Mouse (Mus musculus) MEL (cell line): ENCODE measurements around the gene Sec22b. TPM values are rescaled to one million over a fixed set of nuclear protein-coding genes. Genes with fewer than 3 reads are reported as not detected.

Experiments
- DNase-seq: peaks from one replicate; pipeline ENCODE4 v3.0.0; 2011; ENCODE audit warnings: low read depth, low spot score
- H3K27ac ChIP-seq: 2 replicates; pipeline ENCODE4 v1.5.1; 2012; ENCODE audit warnings: low read depth, mild to moderate bottlenecking, control low read depth, low read length, moderate library complexity; ENCODE audit not compliant: control insufficient read depth
- H3K27me3 ChIP-seq, 2 experiments: fragments of 150-350 bp in 1 of 2; sonication (generic) in 1 of 2; 2 replicates each; pipeline ENCODE4 v1.6.1; 2012; ENCODE audit warnings: low read length in 2 of 2, mild to moderate bottlenecking in 2 of 2, improper control_type of control experiment in 1 of 2, moderate library complexity in 1 of 2; ENCODE audit not compliant: insufficient read depth in 2 of 2, control insufficient read depth in 1 of 2
- H3K36me3 ChIP-seq, 2 experiments: 2 replicates each; pipeline ENCODE4 v1.6.1; 2012 to 2014; ENCODE audit warnings: low read length in 2 of 2, improper control_type of control experiment in 1 of 2, inconsistent platforms in 1 of 2, mild to moderate bottlenecking in 1 of 2; ENCODE audit not compliant: insufficient read depth in 2 of 2, control insufficient read depth in 1 of 2
- H3K4me1 ChIP-seq, 2 experiments: fragments of 150-350 bp in 1 of 2; sonication (generic) in 1 of 2; 2 replicates each; pipeline ENCODE4 v1.6.1; 2012; ENCODE audit warnings: low read length in 2 of 2, improper control_type of control experiment in 1 of 2, mild to moderate bottlenecking in 1 of 2; ENCODE audit not compliant: insufficient read depth in 2 of 2, control insufficient read depth in 1 of 2
- H3K4me3 ChIP-seq, 2 experiments: fragments of 150-350 bp in 1 of 2; sonication (generic) in 1 of 2; 2 replicates each; pipeline ENCODE4 v1.5.1; 2012; ENCODE audit warnings: low read depth in 2 of 2, low read length in 2 of 2, mild to moderate bottlenecking in 2 of 2, moderate library complexity in 2 of 2, control low read depth in 1 of 2, improper control_type of control experiment in 1 of 2; ENCODE audit not compliant: control insufficient read depth in 1 of 2, insufficient read depth in 1 of 2
- H3K79me2 ChIP-seq: 2 replicates; pipeline ENCODE4 v1.6.1; 2012; ENCODE audit warnings: mild to moderate bottlenecking, low read length, moderate library complexity; ENCODE audit not compliant: control insufficient read depth, poor library complexity, insufficient read depth
- H3K9ac ChIP-seq: 2 replicates; pipeline ENCODE4 v1.6.1; 2012; ENCODE audit warnings: low read depth, mild to moderate bottlenecking, control low read depth, low read length, moderate library complexity; ENCODE audit not compliant: control insufficient read depth, poor library complexity, severe bottlenecking
- H3K9me3 ChIP-seq: fragments of 150-350 bp; sonication (generic); replicated peaks from 2 replicates; pipeline ENCODE4 v1.6.1; 2012; ENCODE audit warnings: mild to moderate bottlenecking, low read length, improper control_type of control experiment, moderate library complexity; ENCODE audit not compliant: insufficient read depth
- BHLHE40 ChIP-seq: IDR thresholded peaks from 2 replicates; pipeline ENCODE4 v1.6.1; 2012; ENCODE audit warnings: low read depth, mild to moderate bottlenecking, inconsistent platforms, low read length, improper control_type of control experiment, borderline replicate concordance
- CTCF ChIP-seq, 3 experiments: IDR thresholded peaks in 2 of 3; conservative IDR thresholded peaks in 1 of 3; 2 replicates each; pipeline ENCODE4 v1.5.1; 2011 to 2012; ENCODE audit warnings: low read length in 3 of 3, low read depth in 2 of 3, mild to moderate bottlenecking in 2 of 3, improper control_type of control experiment in 1 of 3, inconsistent platforms in 1 of 3, mixed read lengths in 1 of 3, moderate library complexity in 1 of 3; ENCODE audit not compliant: control insufficient read depth in 1 of 3, insufficient read depth in 1 of 3, poor library complexity in 1 of 3, severe bottlenecking in 1 of 3
- ETS1 ChIP-seq: IDR thresholded peaks from 2 replicates; pipeline ENCODE4 v1.6.1; 2012; ENCODE audit warnings: low read depth, mild to moderate bottlenecking, inconsistent platforms, low read length, improper control_type of control experiment, moderate library complexity
- HCFC1 ChIP-seq: IDR thresholded peaks from 2 replicates; pipeline ENCODE4 v1.6.1; 2012; ENCODE audit warnings: low read depth, mild to moderate bottlenecking, inconsistent platforms, low read length, improper control_type of control experiment, moderate library complexity
- JUND ChIP-seq: IDR thresholded peaks from 2 replicates; pipeline ENCODE4 v1.6.1; 2011; ENCODE audit warnings: low read depth, mild to moderate bottlenecking, improper control_type of control experiment, low read length
- KAT2A ChIP-seq: conservative IDR thresholded peaks from 2 replicates; pipeline ENCODE4 v1.6.1; 2012; ENCODE audit warnings: low read depth, low read length, improper control_type of control experiment, inconsistent platforms
- MEF2A ChIP-seq: IDR thresholded peaks from 2 replicates; pipeline ENCODE4 v1.6.1; 2014; ENCODE audit warnings: low read depth, mild to moderate bottlenecking, inconsistent platforms, low read length, improper control_type of control experiment; ENCODE audit not compliant: poor library complexity, insufficient replicate concordance, severe bottlenecking; ENCODE audit errors: extremely low read depth
- MXI1 ChIP-seq: IDR thresholded peaks from 2 replicates; pipeline ENCODE4 v1.6.1; 2011; ENCODE audit warnings: mild to moderate bottlenecking, low read depth, low read length, improper control_type of control experiment
- MYC ChIP-seq: IDR thresholded peaks from 2 replicates; pipeline ENCODE4 v1.6.1; 2011; ENCODE audit warnings: low read depth, mild to moderate bottlenecking, low read length, improper control_type of control experiment, moderate library complexity
- NELFE ChIP-seq: IDR thresholded peaks from 2 replicates; pipeline ENCODE4 v1.6.1; 2011; ENCODE audit warnings: low read depth, low read length, improper control_type of control experiment
- NRF1 ChIP-seq: IDR thresholded peaks from 2 replicates; pipeline ENCODE4 v1.6.1; 2014; ENCODE audit warnings: low read depth, mild to moderate bottlenecking, inconsistent platforms, low read length, improper control_type of control experiment, moderate library complexity; ENCODE audit not compliant: poor library complexity, insufficient read depth, severe bottlenecking
- POLR2A ChIP-seq, 2 experiments: IDR thresholded peaks; 2 replicates each; pipeline ENCODE4 v1.6.1; 2011 to 2012; ENCODE audit warnings: low read length in 2 of 2, mild to moderate bottlenecking in 2 of 2, control low read depth in 1 of 2, improper control_type of control experiment in 1 of 2, low read depth in 1 of 2, moderate library complexity in 1 of 2; ENCODE audit not compliant: control insufficient read depth in 1 of 2, insufficient read depth in 1 of 2, poor library complexity in 1 of 2
- POLR2AphosphoS2 ChIP-seq: IDR thresholded peaks from 2 replicates; pipeline ENCODE4 v1.6.1; 2011; ENCODE audit warnings: low read length, improper control_type of control experiment
- POLR2AphosphoS5 ChIP-seq: IDR thresholded peaks from 2 replicates; pipeline ENCODE4 v1.6.1; 2012; ENCODE audit warnings: low read depth, borderline replicate concordance, mild to moderate bottlenecking, inconsistent platforms, low read length, moderate library complexity, mixed read lengths
- RAD21 ChIP-seq: IDR thresholded peaks from 2 replicates; pipeline ENCODE4 v1.6.1; 2011; ENCODE audit warnings: mild to moderate bottlenecking, low read depth, low read length, improper control_type of control experiment
- RCOR1 ChIP-seq: IDR thresholded peaks from 2 replicates; pipeline ENCODE4 v1.6.1; 2012; ENCODE audit warnings: low read depth, mild to moderate bottlenecking, inconsistent platforms, low read length, improper control_type of control experiment
- SIN3A ChIP-seq: IDR thresholded peaks from 2 replicates; pipeline ENCODE4 v1.6.1; 2012; ENCODE audit warnings: low read length, improper control_type of control experiment, inconsistent platforms
- SMC3 ChIP-seq: IDR thresholded peaks from 2 replicates; pipeline ENCODE4 v1.6.1; 2011; ENCODE audit warnings: low read depth, low read length, improper control_type of control experiment
- TAL1 ChIP-seq: IDR thresholded peaks from 2 replicates; pipeline ENCODE4 v1.6.1; 2012; ENCODE audit warnings: mild to moderate bottlenecking, inconsistent platforms, low read length, moderate library complexity, mixed read lengths
- TBP ChIP-seq: IDR thresholded peaks from 2 replicates; pipeline ENCODE4 v1.8.0; 2011; ENCODE audit warnings: low read depth, low read length, improper control_type of control experiment
- UBTF ChIP-seq: IDR thresholded peaks from 2 replicates; pipeline ENCODE4 v1.6.1; 2012; ENCODE audit warnings: low read depth, mild to moderate bottlenecking, inconsistent platforms, low read length, improper control_type of control experiment, moderate library complexity, borderline replicate concordance; ENCODE audit not compliant: insufficient read depth
- USF1 ChIP-seq: IDR thresholded peaks from 2 replicates; pipeline ENCODE4 v1.6.1; 2014; ENCODE audit warnings: low read depth, mild to moderate bottlenecking, inconsistent platforms, low read length, improper control_type of control experiment, moderate library complexity
- ZC3H11A ChIP-seq: IDR thresholded peaks from 2 replicates; pipeline ENCODE4 v1.6.1; 2012; ENCODE audit warnings: low read depth, mild to moderate bottlenecking, inconsistent platforms, low read length, improper control_type of control experiment
- ZNF384 ChIP-seq: IDR thresholded peaks from 2 replicates; pipeline ENCODE4 v1.6.1; 2012; ENCODE audit warnings: low read depth, mild to moderate bottlenecking, inconsistent platforms, low read length, improper control_type of control experiment
- polyA plus RNA-seq, 2 experiments: library from polyadenylated mRNA; stranded (reverse) in 1 of 2; unstranded in 1 of 2; fragments of >175 nt in 1 of 2; fragments of >200 nt in 1 of 2; gene quantifications; 2 replicates each; pipeline versions ENCODE4 v1.2.1 to v1.2.4; 2012; ENCODE audit warnings: low replicate concordance in 2 of 2, low read depth in 1 of 2; ENCODE audit not compliant: insufficient read length in 2 of 2, insufficient read depth in 1 of 2, missing spikeins in 1 of 2
- total RNA-seq: library from RNA; depleted of rRNA; stranded (reverse); fragments of 300-350 nt; gene quantifications from 2 replicates; pipeline ENCODE4 v1.2.3, GENCODE M21; 2012

Gene Sec22b
- total and polyA plus RNA-seq, 3 experiments, result 36.8 to 43.3 TPM; not detected in 1

- no peak overlapping the region for H3K9ac ChIP-seq
- TF ChIP-seq CTCF (IDR thresholded peaks at IDR 0.05 in 2 of 3, conservative IDR thresholded peaks at IDR 0.05 in 1 of 3; ENCODE audit: control insufficient read depth in 1 of 3, insufficient read depth in 1 of 3, low read depth in 2 of 3, low read length in 3 of 3, poor library complexity in 1 of 3, severe bottlenecking in 1 of 3), result no peak; a peak in 1 of 6 replicates
- no peak for TF ChIP-seq TBP
- no peak for TF ChIP-seq MYC
- no peak for TF ChIP-seq ETS1
- TF ChIP-seq UBTF, result no peak
- no peak for TF ChIP-seq MXI1
- TF ChIP-seq POLR2A (IDR thresholded peaks at IDR 0.05; ENCODE audit: control insufficient read depth in 1 of 2, insufficient read depth in 1 of 2, low read depth in 1 of 2, low read length in 2 of 2, poor library complexity in 1 of 2), result no peak
- no peak for TF ChIP-seq TAL1
- no peak for TF ChIP-seq USF1
- TF ChIP-seq ZC3H11A, result no peak
- TF ChIP-seq BHLHE40, result no peak
- no peak for TF ChIP-seq SMC3
- TF ChIP-seq NELFE, result no peak
- no peak for TF ChIP-seq POLR2AphosphoS5
- DNase-seq, result no peak
- H3K79me2 ChIP-seq, result peaks cover 2% of the 10 kb centered on the region; the same call in 1 of the 2 replicates
- H3K4me1 ChIP-seq, result no peaks in the 10 kb centered on the region
- H3K36me3 ChIP-seq, result no peaks in the 10 kb centered on the region
- H3K27ac ChIP-seq, result no peak overlapping the region
- no peaks in the 10 kb centered on the region for H3K9me3 ChIP-seq
- H3K27me3 ChIP-seq, result peaks cover 5 to 7% of the 10 kb centered on the region in 2 experiments; a peak in 3 of 4 replicates
- no peak overlapping the region for H3K4me3 ChIP-seq
These were observed 40.1 kb upstream of the Sec22b start for GRCm38 (mm10) chr3:97860820-97861451.

- Histone ChIP-seq H3K4me3 (no peak overlapping the region), H3K27me3 (peaks cover 9% of the 10 kb centered on the region in 2 experiments), H3K4me1 (0 out of 4 replicates have a peak, but pooled peaks cover 0 to 4% of the 10 kb centered on the region in 2 experiments), H3K9me3 (no peaks in the 10 kb centered on the region), H3K27ac (no peak overlapping the region)
- DNase-seq, result no peak
- TF ChIP-seq NRF1 (no peak), RCOR1 (no peak), MEF2A (no peak), RAD21 (no peak), ZNF384 (no peak), MXI1 (no peak), JUND (no peak), BHLHE40 (no peak), POLR2AphosphoS2 (no peak), SIN3A (no peak), TAL1 (no peak), HCFC1 (no peak), KAT2A (no peak), SMC3 (no peak)
- TF ChIP-seq, all 39 proteins: peak for 0
- no peaks in the 10 kb centered on the region; the same call in 1 of the 2 replicates for H3K79me2 ChIP-seq
- no peak overlapping the region for H3K9ac ChIP-seq
- no peaks in the 10 kb centered on the region for H3K36me3 ChIP-seq
These were observed 34.3 kb upstream of the Sec22b start for GRCm38 (mm10) chr3:97866696-97867095.
